Mouse (Mus musculus) heart, adult 2 months (tissue): ENCODE measurements around the gene Ankrd34a.

Experiments used
- CTCF ChIP-seq: fragments of 200-600 bp; IDR thresholded peaks from 2 replicates; pipeline ENCODE4 v1.8.1; 2022; ENCODE audit warnings: antibody characterized with exemption, mild to moderate bottlenecking, moderate library complexity
- POLR2A ChIP-seq: fragments of 200-500 bp; IDR thresholded peaks from 2 replicates; pipeline ENCODE4 v1.6.1; 2011; ENCODE audit warnings: mild to moderate bottlenecking, low read depth, low read length, control low read depth; ENCODE audit not compliant: insufficient read depth

DNA sequence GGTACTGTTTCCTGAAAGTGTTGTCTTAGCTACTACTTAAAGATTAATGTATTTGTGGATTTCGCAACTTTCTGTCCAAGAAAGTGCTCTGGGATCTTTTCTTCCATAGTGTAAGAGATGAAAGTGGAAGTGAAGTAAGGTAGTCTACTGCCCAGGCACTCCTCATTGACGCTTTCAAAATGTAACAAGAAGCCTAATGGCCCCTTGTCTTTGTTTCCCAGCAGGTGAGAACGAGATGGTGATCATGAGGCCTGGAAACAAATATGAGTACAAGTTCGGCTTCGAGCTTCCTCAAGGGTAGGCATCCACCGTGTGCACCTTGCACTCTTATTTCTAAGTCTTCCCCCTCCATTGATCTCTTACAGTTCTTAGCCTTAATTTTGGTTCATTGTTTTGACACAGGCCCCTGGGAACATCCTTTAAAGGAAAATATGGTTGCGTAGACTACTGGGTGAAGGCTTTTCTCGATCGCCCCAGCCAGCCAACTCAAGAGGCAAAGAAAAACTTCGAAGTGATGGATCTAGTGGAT, 37.7 kb upstream of the Ankrd34a start:
- TF ChIP-seq CTCF: no peak
- peak; percentile 68 for TF ChIP-seq POLR2A
